Mouse (Mus musculus): ENCODE data around the gene Lcor.

Lcor gene

DNA sequence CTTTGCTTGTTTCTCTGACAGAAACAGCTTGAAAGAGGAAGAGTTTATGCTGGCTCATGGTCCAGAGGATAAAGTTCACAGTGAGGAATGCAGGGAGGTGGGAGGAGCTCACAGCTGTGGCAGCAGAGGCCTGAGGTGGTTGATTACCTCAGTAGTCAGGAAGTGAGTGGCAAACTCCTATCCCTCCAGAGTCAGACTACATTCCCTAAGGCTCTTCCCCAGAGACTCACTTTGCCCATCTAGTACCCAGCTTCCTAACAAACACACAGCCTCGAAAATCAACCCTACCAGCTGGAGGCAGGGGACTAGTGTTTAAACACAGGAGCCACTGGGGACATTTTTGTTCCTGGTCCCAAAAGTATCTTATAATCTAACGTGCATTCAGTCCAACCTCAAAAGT is 7.5 kb upstream of the Lcor start:
- no peak for DNase-seq (ENCODE audit: extremely low spot score, low spot score)

GRCm38 (mm10) chr19:41476530-41477249 is 5.7 kb upstream of the Lcor start:
- DNase-seq (ENCODE audit: extremely low spot score, low spot score): no peak

DNA sequence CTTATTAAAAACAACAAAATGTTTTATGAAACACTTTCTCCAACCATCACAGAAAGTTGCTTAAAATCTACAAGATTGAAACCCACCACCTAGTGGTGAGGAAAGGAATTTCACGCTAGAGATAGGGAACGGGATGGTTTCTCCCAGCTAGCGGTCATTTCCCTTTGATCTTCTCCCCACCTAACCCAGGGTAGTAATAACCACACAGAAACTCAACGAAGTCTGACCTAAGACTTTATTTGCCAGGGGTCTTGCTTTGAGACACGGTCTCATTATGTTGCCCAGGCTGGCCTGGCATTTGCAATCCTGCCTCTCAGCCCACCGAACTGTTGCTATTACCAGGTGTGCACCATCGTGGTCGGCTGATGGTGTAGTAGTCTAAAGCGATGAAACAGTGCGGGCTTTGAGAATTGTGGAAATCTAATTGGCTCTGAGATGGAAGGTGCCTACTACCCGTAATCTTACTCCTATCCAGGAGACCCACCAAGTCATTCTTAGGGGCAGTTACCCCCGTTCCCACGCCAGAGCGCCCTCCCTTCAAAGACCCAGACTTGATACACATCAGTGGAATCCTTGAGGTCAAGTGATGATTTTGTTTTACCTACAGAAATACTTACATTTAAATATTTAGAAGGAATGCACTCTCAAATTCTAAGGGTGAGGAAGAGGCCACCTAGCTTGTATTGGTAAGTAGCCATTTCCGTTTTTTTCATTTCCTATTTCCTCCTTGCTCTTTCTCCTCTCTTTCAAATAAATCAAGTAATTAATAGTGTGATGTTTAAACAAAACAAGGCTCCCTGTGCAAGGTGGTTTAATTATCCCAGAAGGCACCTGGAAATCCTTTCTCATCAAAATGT is 1.2 kb upstream of the Lcor start:
- DNase-seq (ENCODE audit: extremely low spot score, low spot score): peak; percentile 57

GRCm38 (mm10) chr19:41481887-41482189 is 599 bp upstream of the Lcor start:
- DNase-seq (ENCODE audit: extremely low spot score, low spot score): no peak

DNA sequence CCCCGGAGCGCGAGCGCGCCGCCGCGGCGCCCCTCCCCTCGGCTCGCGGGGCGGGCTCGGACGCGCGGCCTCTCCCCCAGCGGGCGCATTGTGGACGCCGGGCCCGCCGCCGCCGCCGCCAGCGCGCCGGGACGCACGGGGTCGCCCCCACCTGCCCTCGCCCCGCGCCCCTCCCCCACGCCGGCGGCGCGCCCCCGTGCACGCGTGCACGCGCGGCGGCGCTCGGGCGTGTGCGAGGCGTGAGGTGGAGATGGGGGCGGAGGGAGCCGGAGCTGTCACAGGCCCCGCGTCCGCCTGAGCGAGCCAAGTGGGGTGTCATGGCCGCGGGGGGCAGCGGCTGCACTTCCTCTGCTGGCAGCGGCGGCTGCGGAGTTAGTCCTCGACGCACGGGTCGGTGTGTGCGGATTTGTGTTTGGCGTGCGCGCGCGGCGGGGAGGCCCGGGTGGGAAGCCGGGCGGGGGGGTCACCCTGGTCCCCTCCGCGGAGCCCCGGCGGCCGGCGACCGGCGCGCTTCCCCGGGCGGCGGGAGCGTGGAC is 540 bp downstream of the Lcor start:
- DNase-seq (ENCODE audit: extremely low spot score, low spot score): peak; percentile 83

- DNase-seq (ENCODE audit: extremely low spot score, low spot score): peak; percentile 72
Measured at GRCm38 (mm10) chr19:41483445-41484040, 1.1 kb downstream of the Lcor start.

- no peak for DNase-seq (ENCODE audit: extremely low spot score, low spot score)
Measured at GRCm38 (mm10) chr19:41484361-41484760, 1.9 kb downstream of the Lcor start.

- DNase-seq (ENCODE audit: extremely low spot score, low spot score): no peak
Measured at GRCm38 (mm10) chr19:41495382-41496032, 13.1 kb downstream of the Lcor start.

DNA sequence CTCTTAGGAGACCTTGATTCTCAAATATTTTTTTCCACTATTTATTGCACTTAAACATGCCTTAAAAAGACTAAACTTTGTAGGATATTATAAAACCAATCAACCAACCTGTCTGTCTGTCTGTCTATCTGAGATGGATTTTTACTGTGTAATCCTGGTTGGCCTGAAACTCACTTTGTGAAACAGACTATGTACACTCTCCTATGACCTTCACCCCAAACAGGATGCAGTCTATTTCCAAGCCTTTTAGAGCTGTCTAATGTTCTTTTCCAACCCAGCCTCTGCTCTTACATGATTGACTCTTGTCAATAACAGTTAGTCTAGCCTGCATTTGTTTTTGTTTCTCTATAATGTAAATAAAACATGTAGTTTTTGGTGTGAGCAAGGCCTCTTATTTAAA is 13.6 kb downstream of the Lcor start:
- DNase-seq (ENCODE audit: extremely low spot score, low spot score): no peak

DNA sequence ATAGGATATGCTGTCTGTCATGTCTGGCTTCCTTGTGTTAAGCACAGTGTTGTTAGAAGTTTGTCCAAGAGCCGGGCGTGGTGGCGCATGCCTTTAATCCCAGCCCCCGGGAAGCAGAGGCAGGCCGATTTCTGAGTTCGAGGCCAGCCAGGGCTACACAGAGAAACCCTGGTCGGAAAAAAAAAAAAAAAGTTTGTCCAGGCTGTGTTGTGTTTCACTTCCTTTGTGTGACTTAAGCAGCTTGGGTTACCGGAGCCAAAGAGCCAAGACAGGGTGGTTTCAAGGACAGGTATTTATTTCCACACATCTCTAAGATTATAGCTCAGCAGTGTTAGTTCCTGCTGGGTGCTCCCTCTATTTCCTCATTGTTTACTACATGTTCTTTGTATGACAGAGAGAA is 25.4 kb downstream of the Lcor start:
- no peak for DNase-seq (ENCODE audit: extremely low spot score, low spot score)

GRCm38 (mm10) chr19:41514836-41515235 is 32.4 kb downstream of the Lcor start:
- no peak for DNase-seq (ENCODE audit: extremely low spot score, low spot score)

DNA sequence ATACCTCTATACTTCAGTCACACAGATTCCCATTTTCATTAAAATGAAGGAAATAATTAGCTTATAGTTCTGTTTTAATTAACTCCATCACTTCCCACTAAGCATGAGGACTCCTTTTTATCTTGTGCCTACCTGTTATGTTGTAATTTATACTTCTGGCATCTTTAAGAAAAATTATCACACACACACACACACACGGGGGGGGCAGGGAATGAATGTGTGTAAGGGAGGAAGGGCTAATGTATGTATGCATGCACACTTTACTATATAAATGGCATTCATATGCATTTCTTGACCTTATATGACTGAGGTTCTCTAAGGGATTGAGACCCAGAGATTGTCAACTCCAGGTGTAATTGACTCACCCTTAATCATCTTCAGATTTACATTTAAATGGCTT is 33.1 kb downstream of the Lcor start:
- DNase-seq (ENCODE audit: extremely low spot score, low spot score): no peak

- no peak for DNase-seq (ENCODE audit: extremely low spot score, low spot score)
Measured at GRCm38 (mm10) chr19:41517006-41517405, 34.6 kb downstream of the Lcor start.

- no peak for DNase-seq (ENCODE audit: extremely low spot score, low spot score)
Measured at GRCm38 (mm10) chr19:41519121-41519520, 36.7 kb downstream of the Lcor start.

GRCm38 (mm10) chr19:41522246-41522645 is 39.8 kb downstream of the Lcor start:
- DNase-seq (ENCODE audit: extremely low spot score, low spot score): no peak

DNA sequence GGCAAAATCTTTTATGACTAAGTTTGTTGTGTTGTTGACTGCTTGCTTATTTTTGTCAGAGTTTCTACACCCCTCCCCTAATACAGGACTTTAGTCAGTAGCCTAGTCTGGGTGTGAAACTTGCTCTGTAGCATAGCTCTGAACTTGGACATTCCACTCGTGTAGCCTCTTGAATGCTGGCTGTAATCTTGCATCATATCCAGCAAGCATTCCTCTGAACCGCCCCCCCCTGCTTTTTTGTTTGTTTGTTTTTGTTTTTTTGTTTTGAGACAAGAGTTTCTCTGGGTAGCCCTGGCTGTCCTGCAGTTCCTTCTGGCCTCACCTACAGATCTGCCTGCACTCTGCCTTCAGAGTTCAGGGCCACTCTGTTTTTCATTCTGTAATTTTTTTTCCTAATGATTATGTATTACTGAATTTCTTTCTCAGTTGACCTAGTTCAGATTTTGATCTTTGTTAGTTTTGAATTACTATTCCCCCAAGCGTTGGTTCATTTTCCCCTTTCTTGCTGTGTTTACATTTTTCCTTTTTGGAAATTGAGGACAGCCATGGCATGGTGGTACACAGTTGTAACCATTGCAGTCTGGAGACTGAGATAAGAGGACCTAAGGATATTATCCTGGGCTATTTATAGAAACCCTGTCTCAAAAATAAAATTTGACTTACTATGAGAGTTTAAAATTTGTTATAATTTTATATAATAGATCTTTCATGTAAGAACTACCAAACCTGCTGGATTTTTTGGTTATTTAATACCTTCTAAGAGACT is 41.5 kb downstream of the Lcor start:
- DNase-seq (ENCODE audit: extremely low spot score, low spot score): no peak

DNA sequence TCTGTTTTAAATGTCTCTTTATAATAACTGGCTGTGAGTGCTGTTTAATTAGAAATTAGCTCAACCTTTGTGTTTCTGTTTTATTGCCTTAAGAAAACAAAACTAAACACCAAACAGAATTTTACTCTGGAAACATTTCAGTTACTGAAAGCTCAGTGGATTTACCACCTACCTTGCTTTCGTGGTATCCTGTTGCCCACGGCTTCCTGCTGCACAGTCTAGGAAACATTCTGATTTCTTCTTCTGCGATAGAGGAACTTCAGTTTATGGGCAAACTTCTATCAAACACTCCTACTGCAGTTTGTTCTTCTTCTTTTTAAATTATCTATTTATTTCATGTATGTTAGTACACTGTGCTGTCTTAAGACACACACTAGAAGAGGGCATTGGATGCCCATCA is 46.7 kb downstream of the Lcor start:
- no peak for DNase-seq (ENCODE audit: extremely low spot score, low spot score)

GRCm38 (mm10) chr19:41534021-41534420 is 51.6 kb downstream of the Lcor start:
- DNase-seq (ENCODE audit: extremely low spot score, low spot score): no peak

GRCm38 (mm10) chr19:41556981-41557380 is 74.5 kb downstream of the Lcor start:
- DNase-seq (ENCODE audit: extremely low spot score, low spot score): no peak

GRCm38 (mm10) chr19:41557491-41557890 is 75.1 kb downstream of the Lcor start:
- DNase-seq (ENCODE audit: extremely low spot score, low spot score): no peak

DNA sequence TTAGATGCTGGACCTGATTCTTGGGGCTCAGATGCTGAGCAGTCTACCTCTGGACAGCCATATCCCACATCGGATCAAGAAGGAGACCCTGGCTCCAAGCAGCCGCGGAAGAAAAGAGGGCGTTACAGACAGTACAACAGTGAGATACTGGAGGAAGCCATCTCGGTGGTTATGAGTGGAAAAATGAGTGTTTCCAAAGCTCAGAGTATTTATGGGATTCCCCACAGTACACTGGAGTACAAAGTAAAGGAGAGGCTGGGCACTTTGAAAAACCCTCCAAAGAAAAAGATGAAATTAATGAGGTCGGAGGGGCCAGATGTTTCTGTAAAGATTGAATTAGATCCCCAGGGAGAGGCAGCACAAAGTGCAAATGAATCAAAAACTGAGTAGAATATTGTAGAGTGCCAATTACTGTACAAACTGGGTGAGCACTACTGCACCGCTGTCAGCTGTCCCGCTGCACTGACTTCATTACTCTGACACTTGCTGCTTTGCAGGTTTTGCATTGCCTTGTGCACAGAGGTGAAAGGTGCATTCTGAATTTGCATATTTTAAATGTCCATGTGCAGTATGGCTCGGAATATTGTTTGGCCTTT is 76.6 kb downstream of the Lcor start:
- DNase-seq (ENCODE audit: extremely low spot score, low spot score): no peak

Data from neural tube, embryonic 10.5 days (tissue).